Mouse (Mus musculus) C2C12 (cell line): ENCODE data around the gene Zswim3. TPM values are rescaled to one million over a fixed set of nuclear protein-coding genes. Genes with fewer than 3 reads are reported as not detected.

Source experiments
- H3K27me3 ChIP-seq: one replicate; pipeline ENCODE4 v1.6.1; 2011; ENCODE audit not compliant: control insufficient read depth, insufficient read depth, insufficient read length
- H3K36me3 ChIP-seq: one replicate; pipeline ENCODE4 v1.6.1; 2011; ENCODE audit not compliant: control insufficient read depth, insufficient read depth
- H3K4me3 ChIP-seq: one replicate; pipeline ENCODE4 v1.5.1; 2011; ENCODE audit warnings: mild to moderate bottlenecking, control low read depth; ENCODE audit not compliant: poor library complexity, insufficient read depth, severe bottlenecking
- H3K79me2 ChIP-seq: one replicate; pipeline ENCODE4 v1.6.1; 2011; ENCODE audit not compliant: control insufficient read depth, insufficient read depth
- H3K79me3 ChIP-seq: one replicate; pipeline ENCODE4 v1.6.1; 2011; ENCODE audit warnings: low read depth, control low read depth
- H3ac ChIP-seq: one replicate; pipeline ENCODE3; 2011; ENCODE audit warnings: low read depth; ENCODE audit not compliant: control insufficient read depth, insufficient read length
- CEBPB ChIP-seq: IDR thresholded peaks from one replicate; pipeline ENCODE4 v1.6.1; 2011; ENCODE audit warnings: low read depth, mild to moderate bottlenecking, control low read depth, moderate library complexity
- CTCF ChIP-seq: IDR thresholded peaks from one replicate; pipeline ENCODE4 v1.5.1; 2011; ENCODE audit not compliant: control insufficient read depth, insufficient read depth, insufficient read length
- FOSL1 ChIP-seq: IDR thresholded peaks from one replicate; pipeline ENCODE4 v1.8.0; 2011; ENCODE audit warnings: mild to moderate bottlenecking, low read length; ENCODE audit not compliant: poor library complexity, insufficient read depth, severe bottlenecking
- MAX ChIP-seq: IDR thresholded peaks from one replicate; pipeline ENCODE4 v1.6.1; 2011; ENCODE audit warnings: mild to moderate bottlenecking, control low read depth
- MYOD1 ChIP-seq: IDR thresholded peaks from one replicate; pipeline ENCODE4 v1.6.1; 2011; ENCODE audit warnings: low read depth; ENCODE audit not compliant: control insufficient read depth, insufficient read length
- MYOG ChIP-seq: IDR thresholded peaks from one replicate; pipeline ENCODE4 v1.6.1; 2011; ENCODE audit not compliant: control insufficient read depth, insufficient read length; ENCODE audit errors: extremely low read depth
- USF1 ChIP-seq: IDR thresholded peaks from one replicate; pipeline ENCODE4 v1.6.1; 2011; ENCODE audit warnings: low read depth, mild to moderate bottlenecking, control low read depth, moderate library complexity
- polyA plus RNA-seq: library from polyadenylated mRNA; unstranded; fragments of >200 nt; fragmentation: generic; extraction: Trizol; gene quantifications from one replicate; pipeline ENCODE4 v1.2.1, GENCODE M21; 2012; ENCODE audit warnings: missing spikeins

Gene Zswim3
- polyA plus RNA-seq, 1 experiment = 2.9 TPM

DNA sequence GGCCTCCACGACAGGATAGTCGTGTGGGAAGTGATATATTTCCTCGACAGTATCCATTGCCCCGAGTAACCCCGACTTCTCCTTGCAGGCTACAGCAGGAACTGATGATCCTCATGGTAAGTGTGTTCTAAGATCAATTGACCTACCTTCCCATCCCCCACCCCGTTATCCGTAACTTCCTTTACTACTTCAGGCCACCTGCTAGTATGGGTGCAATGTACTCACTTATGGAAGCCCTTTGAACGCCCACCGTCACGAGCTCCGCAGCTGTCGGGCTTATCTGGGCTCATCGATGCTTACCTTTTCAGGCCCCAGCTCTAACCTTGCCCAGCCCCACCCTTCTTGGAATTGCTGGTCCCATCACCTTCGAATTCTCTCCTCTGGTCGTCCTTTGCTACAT, 34.6 kb upstream of the Zswim3 start:
- peaks cover 57% of the 10 kb centered on the region for H3K36me3 ChIP-seq

DNA sequence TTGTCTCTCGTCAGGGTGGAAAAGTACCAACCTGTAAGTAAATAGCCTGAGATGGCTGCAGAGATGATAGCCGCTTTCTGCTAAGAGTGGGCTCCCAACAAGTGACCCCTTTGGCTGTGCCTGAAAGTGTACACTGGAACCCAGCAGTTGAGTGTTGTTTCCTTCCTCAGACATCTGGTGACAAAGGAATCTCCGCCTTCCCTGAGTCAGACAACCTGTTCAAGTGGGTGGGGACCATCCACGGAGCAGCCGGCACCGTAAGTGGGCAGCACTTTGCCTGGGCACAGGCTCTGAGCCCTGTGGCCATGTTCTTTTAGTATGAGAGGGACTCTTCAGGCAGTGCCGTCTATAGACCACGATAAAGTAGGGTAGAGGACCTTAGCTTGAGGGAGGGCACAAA, 33.8 kb upstream of the Zswim3 start:
- H3K27me3 ChIP-seq = no peaks in the 10 kb centered on the region
- H3K4me3 ChIP-seq = peak overlapping the region; percentile 99
- TF ChIP-seq MAX (no peak), CTCF (no peak), CEBPB (no peak), MYOD1 (no peak), MYOG (no peak), FOSL1 (no peak), USF1 (no peak)
- peaks cover 31% of the 10 kb centered on the region for H3K79me2 ChIP-seq
- peaks cover 48% of the 10 kb centered on the region for H3K36me3 ChIP-seq
- H3ac ChIP-seq = peak overlapping the region; percentile 98
- H3K79me3 ChIP-seq = peaks cover 20% of the 10 kb centered on the region

More for the DNA sequence above, 34.6 kb upstream of the Zswim3 start:
- H3ac ChIP-seq = peak overlapping the region; percentile 98
- no peaks in the 10 kb centered on the region for H3K27me3 ChIP-seq
- H3K79me3 ChIP-seq = peaks cover 20% of the 10 kb centered on the region
- peak overlapping the region; percentile 99 for H3K4me3 ChIP-seq
- peaks cover 31% of the 10 kb centered on the region for H3K79me2 ChIP-seq
- TF ChIP-seq CTCF (no peak), FOSL1 (no peak), MAX (peak; percentile 2), USF1 (no peak), MYOD1 (peak; percentile 16), MYOG (no peak)

DNA sequence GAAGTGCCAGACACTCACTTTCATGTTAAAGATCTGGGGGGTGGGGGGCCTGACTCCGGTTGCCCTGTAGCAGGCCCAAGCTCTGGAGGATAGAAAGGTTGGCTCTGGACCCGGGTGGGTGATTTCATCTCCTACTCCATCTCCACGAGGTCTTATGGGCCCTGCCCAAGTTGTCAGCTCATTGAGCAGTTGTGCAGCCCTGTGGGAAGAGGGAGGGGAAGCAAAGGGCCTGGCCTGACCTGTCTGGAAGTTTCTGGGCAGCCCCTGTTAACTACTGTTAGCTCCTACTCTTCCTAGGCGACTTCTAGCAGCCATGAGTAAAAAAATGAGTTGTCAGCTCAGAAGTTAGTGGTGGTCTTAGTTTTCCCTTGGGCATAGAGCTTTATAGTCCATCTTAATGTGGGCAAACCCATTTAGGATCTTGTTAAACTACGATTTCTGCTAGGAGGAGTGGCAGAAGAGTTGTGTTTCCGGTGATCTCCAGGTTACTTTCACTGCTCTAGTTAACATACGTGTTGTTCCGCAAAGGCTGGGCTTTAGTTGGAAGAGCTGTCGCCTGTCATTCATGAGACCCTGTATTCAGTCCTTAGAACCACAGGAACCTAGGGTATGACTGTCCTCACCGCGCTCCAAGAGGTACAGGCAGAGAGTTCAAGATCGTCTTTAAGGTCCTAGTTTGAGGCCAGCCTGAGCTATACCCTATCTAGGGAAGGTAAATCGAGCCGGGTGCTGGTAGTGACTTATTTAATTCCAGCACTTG, 31.5 kb upstream of the Zswim3 start:
- Histone ChIP-seq H3K79me2 (peaks cover 31% of the 10 kb centered on the region), H3K79me3 (peaks cover 20% of the 10 kb centered on the region), H3K27me3 (no peaks in the 10 kb centered on the region), H3K36me3 (peaks cover 34% of the 10 kb centered on the region), H3ac (no peak overlapping the region), H3K4me3 (no peak overlapping the region)
- TF ChIP-seq USF1 (no peak), FOSL1 (no peak), CTCF (no peak), CEBPB (no peak), MYOG (no peak)

DNA sequence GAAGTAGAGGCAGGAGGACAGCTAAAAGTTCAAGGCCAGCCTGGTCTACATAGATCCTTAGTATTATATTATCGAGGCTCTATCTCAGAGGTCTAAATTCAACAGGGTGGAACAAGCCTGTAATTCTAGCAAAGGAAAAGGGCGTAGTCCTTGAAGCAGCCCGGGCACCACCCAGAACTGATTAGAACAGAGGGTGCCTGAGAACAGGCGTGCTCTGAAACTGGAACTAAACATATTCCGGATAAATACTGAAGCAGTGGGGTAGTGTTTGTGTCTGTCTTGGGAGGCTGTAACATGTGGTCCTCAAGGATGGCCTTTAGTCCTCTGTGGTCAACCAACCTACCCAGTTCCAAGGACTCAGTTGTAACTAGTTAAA, 30.9 kb upstream of the Zswim3 start:
- Histone ChIP-seq H3K36me3 (peaks cover 32% of the 10 kb centered on the region), H3K79me2 (peaks cover 31% of the 10 kb centered on the region), H3K4me3 (no peak overlapping the region), H3K27me3 (no peaks in the 10 kb centered on the region), H3K79me3 (peaks cover 20% of the 10 kb centered on the region), H3ac (no peak overlapping the region)
- no peak for TF ChIP-seq FOSL1
- no peak for TF ChIP-seq USF1
- TF ChIP-seq MYOD1 = no peak
- no peak for TF ChIP-seq MAX
- no peak for TF ChIP-seq CEBPB
- TF ChIP-seq MYOG = no peak
- no peak for TF ChIP-seq CTCF

DNA sequence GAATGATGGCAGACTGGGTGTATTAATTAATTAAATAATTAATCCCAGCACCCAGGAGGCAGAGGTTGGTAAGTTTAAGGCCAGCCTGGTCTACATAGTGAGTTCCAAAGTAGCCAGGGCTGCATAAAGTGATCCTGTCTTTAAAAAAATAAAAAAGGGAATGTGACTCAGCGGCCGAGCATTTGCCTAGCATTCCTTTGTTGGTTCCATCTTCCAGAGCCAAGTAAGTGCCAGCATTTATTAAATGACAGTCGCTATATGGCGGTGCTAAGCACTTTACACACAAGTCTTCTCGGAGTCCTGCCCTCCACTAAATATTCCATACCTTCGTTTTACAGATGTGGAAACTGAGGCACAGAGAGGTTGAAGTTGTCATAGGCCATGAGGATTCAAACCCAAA, 28.8 kb upstream of the Zswim3 start:
- peaks cover 7% of the 10 kb centered on the region for H3K79me3 ChIP-seq
- no peak overlapping the region for H3ac ChIP-seq
- H3K4me3 ChIP-seq = no peak overlapping the region
- H3K27me3 ChIP-seq = no peaks in the 10 kb centered on the region
- H3K79me2 ChIP-seq = peaks cover 17% of the 10 kb centered on the region
- H3K36me3 ChIP-seq = peaks cover 23% of the 10 kb centered on the region
- no peak for TF ChIP-seq FOSL1
- TF ChIP-seq CEBPB = no peak
- TF ChIP-seq CTCF = no peak
- TF ChIP-seq MAX = no peak

DNA sequence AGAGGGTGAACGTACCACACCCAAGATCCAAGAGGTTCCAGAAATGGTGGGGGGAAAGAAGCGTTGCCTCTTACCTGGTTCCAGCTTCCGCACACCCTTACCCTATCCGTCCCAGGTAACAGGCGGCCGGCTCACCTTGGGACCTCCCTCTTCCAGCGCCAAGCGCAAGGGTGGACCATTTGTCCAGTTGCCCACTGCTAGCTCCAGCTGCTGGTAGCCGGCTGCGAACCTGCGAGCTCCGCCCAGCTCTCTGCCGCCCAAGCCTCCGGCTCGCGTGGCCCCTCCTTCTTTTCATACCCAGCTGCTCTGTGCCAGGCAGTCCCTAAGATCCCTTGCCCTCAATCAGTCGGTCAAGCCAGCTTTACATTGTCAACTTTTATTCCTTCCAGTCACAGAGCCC, 28.1 kb upstream of the Zswim3 start:
- Histone ChIP-seq H3K79me3 (peaks cover under 1% of the 10 kb centered on the region), H3K79me2 (peaks cover 10% of the 10 kb centered on the region), H3K27me3 (no peaks in the 10 kb centered on the region), H3K36me3 (peaks cover 16% of the 10 kb centered on the region), H3ac (no peak overlapping the region), H3K4me3 (no peak overlapping the region)
- TF ChIP-seq FOSL1 (no peak), MYOG (no peak), MYOD1 (no peak), USF1 (no peak), CTCF (no peak), MAX (no peak), CEBPB (no peak)
